Mouse (Mus musculus) midbrain, embryonic 14.5 days (tissue): ENCODE measurements around the gene Trappc10. TPM values are rescaled to one million over a fixed set of nuclear protein-coding genes. Genes with fewer than 3 reads are reported as not detected.

Source experiments
- ATAC-seq: fragments of 200-750 bp; cut with Nextera tagmentation; 2 replicates; pipeline ENCODE4 v1.8.0; 2017; ENCODE audit warnings: moderate number of reproducible peaks, moderate library complexity; ENCODE audit not compliant: low FRiP score, low TSS enrichment
- DNase-seq: peaks from one replicate; pipeline ENCODE4 v3.0.0-alpha.2; 2015
- H3K27ac ChIP-seq: fragments of 300-500 bp; sonication (generic); replicated peaks from 2 replicates; pipeline ENCODE4 v1.5.1; 2014; ENCODE audit warnings: mild to moderate bottlenecking, low read depth, low read length, moderate library complexity
- H3K27me3 ChIP-seq: fragments of 300-500 bp; sonication (generic); 2 replicates; pipeline ENCODE4 v1.6.1; 2014; ENCODE audit warnings: low read length, control low read depth, mixed read lengths; ENCODE audit not compliant: control insufficient read depth, insufficient read depth
- H3K36me3 ChIP-seq: fragments of 300-500 bp; sonication (generic); 2 replicates; pipeline ENCODE4 v1.6.1; 2014; ENCODE audit warnings: low read length, control low read depth; ENCODE audit not compliant: control insufficient read depth, insufficient read depth
- H3K4me1 ChIP-seq: fragments of 300-500 bp; sonication (generic); 2 replicates; pipeline ENCODE4 v1.6.1; 2014; ENCODE audit warnings: mild to moderate bottlenecking, antibody characterized with exemption, low read length, control low read depth; ENCODE audit not compliant: control insufficient read depth, insufficient read depth
- H3K4me2 ChIP-seq: fragments of 300-500 bp; sonication (generic); 2 replicates; pipeline ENCODE4 v1.6.1; 2014; ENCODE audit warnings: mild to moderate bottlenecking, low read length, moderate library complexity
- H3K4me3 ChIP-seq: fragments of 300-500 bp; sonication (generic); replicated peaks from 2 replicates; pipeline ENCODE4 v1.5.1; 2014; ENCODE audit warnings: low read depth, low read length
- H3K9ac ChIP-seq: fragments of 300-500 bp; sonication (generic); replicated peaks from 2 replicates; pipeline ENCODE4 v1.6.1; 2014; ENCODE audit warnings: mild to moderate bottlenecking, low read length, moderate library complexity
- H3K9me3 ChIP-seq: fragments of 300-500 bp; sonication (generic); 2 replicates; pipeline ENCODE4 v1.6.1; 2016; ENCODE audit warnings: low read length, control low read depth, mixed read lengths; ENCODE audit not compliant: control insufficient read depth
- whole genome bisulfite sequencing: fragments of 180-500 bp; shearing (Covaris S2); extraction: QIAGEN DNeasy Blood & Tissue Kit; methylation state at CpG from one replicate; pipeline ENCODE4 v1.1.7; 2014; 5-methylcytosine and 5-hydroxymethylcytosine counted together
- polyA plus RNA-seq: library from polyadenylated mRNA; unstranded; fragments of >200 nt; fragmentation: Nextera tagmentation; extraction: Ambion mirVana; gene quantifications from 2 replicates; pipeline ENCODE4 v1.2.1, GENCODE M21; 2014

The Trappc10 gene
- polyA plus RNA-seq, 1 experiment from 2014 or later = 33.4 TPM

DNA sequence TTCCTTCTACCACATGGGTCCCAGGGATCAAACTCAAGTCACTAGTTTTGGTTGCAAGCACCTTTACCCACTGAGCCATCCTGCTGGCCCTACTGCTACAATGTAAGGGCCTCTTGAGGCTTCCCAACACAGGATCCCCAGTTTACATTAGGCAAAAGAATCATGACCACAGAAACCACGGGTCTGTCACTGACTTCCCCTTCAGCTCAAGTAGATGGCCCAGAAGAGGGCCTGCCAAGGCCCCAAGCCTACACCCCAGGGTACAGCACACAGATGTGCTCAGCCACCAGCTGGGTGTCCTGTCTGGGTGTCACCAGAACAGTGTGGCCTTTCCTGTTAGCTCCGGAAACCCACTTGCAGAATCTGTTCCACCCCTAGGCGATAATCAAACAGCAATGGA is 20.3 kb upstream of the Trappc10 start:
- no peaks in the 10 kb centered on the region for H3K27me3 ChIP-seq
- 83% methylated on average over 3 of the region's 3 CpGs for WGBS
- H3K4me3 ChIP-seq = no peak overlapping the region

DNA sequence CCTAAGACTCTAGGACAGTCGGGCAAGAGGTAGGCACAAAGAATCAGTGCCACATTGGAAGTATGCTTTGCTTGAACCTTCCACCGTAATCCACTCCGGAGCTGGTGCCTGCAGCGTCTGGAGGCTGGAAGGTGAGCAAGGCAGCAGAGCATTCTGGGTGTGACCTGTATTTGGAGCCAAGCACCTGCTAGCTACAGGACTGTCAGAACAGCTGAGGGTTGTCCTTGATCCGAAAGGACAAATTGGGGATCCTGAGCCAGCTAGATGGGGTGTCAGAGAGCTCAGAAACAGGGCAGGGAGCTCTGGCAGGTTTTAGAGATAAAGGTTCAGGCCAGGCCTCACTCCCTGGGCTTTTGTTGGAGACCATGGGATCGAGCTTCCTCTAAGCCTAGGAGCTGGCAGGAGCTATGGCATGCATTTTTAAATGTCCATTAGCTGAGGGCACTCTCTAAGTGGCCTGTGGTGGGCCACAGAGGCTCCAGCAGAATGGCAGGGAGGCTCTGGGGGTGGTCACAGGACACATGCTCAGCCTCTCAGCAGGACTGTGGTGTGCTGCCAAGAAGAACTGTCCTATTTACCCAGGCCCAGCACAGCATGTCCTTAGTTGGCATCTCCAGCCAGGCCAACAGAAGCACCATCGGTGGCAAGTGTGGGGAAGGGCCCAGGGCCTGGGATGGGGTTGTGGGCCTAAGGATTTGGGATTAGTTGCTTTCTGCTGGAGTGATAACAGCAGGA is 16.6 kb upstream of the Trappc10 start:
- 72% methylated on average over 7 of the region's 7 CpGs for WGBS
- no peak overlapping the region for H3K27ac ChIP-seq
- H3K4me2 ChIP-seq = no peak overlapping the region
- no peaks in the 10 kb centered on the region for H3K36me3 ChIP-seq
- ATAC-seq (no peak), DNase-seq (no peak)
- no peak overlapping the region for H3K9ac ChIP-seq
- no peaks in the 10 kb centered on the region for H3K4me1 ChIP-seq
- no peaks in the 10 kb centered on the region for H3K9me3 ChIP-seq
- H3K4me3 ChIP-seq = no peak overlapping the region
- no peaks in the 10 kb centered on the region for H3K27me3 ChIP-seq

More for the DNA sequence above, 20.3 kb upstream of the Trappc10 start:
- Histone ChIP-seq H3K4me1 (no peaks in the 10 kb centered on the region), H3K27ac (no peak overlapping the region), H3K36me3 (no peaks in the 10 kb centered on the region), H3K9ac (no peak overlapping the region), H3K9me3 (no peaks in the 10 kb centered on the region), H3K4me2 (no peak overlapping the region)
- DNase-seq = no peak
- no peak for ATAC-seq

DNA sequence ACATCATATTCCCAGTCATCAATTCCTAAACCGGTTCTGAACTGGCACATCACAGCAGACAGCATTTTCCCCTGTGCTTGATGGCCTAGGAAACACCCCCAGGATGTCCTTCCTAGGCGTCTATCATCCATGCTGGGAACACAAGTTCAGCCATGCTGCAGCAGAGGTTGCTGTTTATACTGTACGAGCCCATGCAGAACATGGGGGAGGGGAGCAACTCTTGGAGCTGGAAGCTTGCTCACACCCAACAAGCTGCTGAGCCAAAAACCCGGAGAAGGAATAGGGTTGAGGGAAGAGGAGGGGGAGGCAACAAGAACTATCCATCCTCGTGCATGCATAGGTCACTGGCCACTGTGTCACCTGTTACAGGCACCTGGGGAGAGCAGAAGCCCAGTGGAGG is 15.9 kb upstream of the Trappc10 start:
- 34% methylated on average over 5 of the region's 5 CpGs for WGBS
- Histone ChIP-seq H3K4me3 (no peak overlapping the region), H3K9ac (no peak overlapping the region), H3K4me2 (no peak overlapping the region), H3K9me3 (no peaks in the 10 kb centered on the region), H3K27me3 (no peaks in the 10 kb centered on the region), H3K4me1 (no peaks in the 10 kb centered on the region), H3K36me3 (no peaks in the 10 kb centered on the region), H3K27ac (no peak overlapping the region)
- ATAC-seq (no peak), DNase-seq (no peak)

DNA sequence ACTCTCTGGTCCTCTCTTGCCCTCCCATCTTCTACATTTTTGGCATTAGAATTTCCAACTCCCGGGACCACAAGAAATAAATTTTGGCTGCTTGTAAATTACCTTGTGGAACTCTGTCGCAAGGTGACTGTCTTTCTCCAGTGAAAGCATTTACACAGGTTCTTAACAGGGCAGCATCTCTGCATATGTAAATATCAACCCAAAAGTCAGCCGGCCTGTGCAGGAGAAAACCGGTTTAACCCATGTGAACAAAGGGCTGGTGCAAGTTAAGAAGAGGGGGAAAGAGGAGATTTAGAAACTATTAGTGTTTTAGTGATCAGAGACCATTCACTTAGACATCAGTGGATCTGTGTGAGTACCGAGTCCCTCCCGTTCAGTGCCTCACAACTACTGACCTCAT is 15.3 kb upstream of the Trappc10 start:
- WGBS = 51% methylated on average over 6 of the region's 6 CpGs
- no peaks in the 10 kb centered on the region for H3K4me1 ChIP-seq

DNA sequence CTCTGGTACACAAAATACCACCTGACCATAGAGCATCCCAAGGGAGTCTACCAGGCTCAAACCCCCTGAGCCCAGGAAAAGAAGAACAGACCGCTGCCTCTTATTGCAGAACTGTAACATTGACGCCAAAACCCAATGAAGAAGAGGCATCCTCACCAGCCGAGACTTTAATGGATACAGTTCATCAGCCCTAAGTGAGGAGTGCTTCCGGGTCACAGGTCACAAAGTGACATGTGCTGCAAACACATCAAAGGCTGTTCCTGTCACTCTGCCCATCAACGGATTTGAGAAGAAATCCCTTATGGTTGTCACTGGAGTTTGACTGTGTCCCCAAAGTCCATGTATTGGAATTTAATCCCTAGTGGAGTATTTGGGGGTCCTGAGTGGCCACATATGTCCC is 14.8 kb upstream of the Trappc10 start:
- Histone ChIP-seq H3K27me3 (no peaks in the 10 kb centered on the region), H3K27ac (no peak overlapping the region), H3K4me1 (no peaks in the 10 kb centered on the region), H3K4me3 (no peak overlapping the region), H3K9me3 (no peaks in the 10 kb centered on the region), H3K9ac (no peak overlapping the region), H3K36me3 (no peaks in the 10 kb centered on the region), H3K4me2 (no peak overlapping the region)
- no peak for DNase-seq
- ATAC-seq = no peak
- 79% methylated on average over 5 of the region's 5 CpGs for WGBS

More for the DNA sequence above, 15.3 kb upstream of the Trappc10 start:
- Histone ChIP-seq H3K36me3 (no peaks in the 10 kb centered on the region), H3K4me3 (no peak overlapping the region), H3K9ac (no peak overlapping the region), H3K9me3 (no peaks in the 10 kb centered on the region), H3K27ac (no peak overlapping the region), H3K4me2 (no peak overlapping the region), H3K27me3 (no peaks in the 10 kb centered on the region)
- DNase-seq (no peak), ATAC-seq (no peak)

DNA sequence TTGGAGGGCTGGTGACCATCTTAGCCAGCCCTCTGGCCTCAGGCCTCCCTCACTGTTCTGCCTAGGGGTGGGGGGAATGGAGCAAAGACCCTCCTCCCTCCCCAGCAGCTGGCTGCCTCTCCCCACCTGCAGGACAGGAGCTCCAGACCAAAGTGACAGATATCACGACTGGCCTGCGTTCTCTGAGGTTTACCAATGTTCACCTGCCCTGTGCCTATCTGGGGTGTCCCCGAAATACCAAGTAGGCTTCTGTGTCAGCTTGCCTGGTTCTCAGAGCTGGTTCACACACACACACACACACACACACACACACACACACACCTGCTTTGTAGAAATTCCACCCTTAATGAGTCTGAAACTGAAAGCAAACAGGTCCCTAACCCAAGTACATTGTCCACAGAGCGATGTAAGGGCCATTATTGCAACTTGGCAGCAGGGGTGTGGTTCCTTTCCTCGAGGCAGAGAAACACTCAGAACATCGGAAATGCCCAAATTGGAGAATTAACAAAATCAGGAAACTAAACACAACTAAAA is 13.8 kb upstream of the Trappc10 start:
- H3K4me3 ChIP-seq = no peak overlapping the region
- H3K4me2 ChIP-seq = no peak overlapping the region
- ATAC-seq (no peak), DNase-seq (no peak)
- 85% methylated on average over 6 of the region's 6 CpGs for WGBS
- no peak overlapping the region for H3K9ac ChIP-seq
- H3K27me3 ChIP-seq = no peaks in the 10 kb centered on the region
- no peaks in the 10 kb centered on the region for H3K36me3 ChIP-seq
- H3K9me3 ChIP-seq = no peaks in the 10 kb centered on the region
- no peaks in the 10 kb centered on the region for H3K4me1 ChIP-seq
- H3K27ac ChIP-seq = no peak overlapping the region

DNA sequence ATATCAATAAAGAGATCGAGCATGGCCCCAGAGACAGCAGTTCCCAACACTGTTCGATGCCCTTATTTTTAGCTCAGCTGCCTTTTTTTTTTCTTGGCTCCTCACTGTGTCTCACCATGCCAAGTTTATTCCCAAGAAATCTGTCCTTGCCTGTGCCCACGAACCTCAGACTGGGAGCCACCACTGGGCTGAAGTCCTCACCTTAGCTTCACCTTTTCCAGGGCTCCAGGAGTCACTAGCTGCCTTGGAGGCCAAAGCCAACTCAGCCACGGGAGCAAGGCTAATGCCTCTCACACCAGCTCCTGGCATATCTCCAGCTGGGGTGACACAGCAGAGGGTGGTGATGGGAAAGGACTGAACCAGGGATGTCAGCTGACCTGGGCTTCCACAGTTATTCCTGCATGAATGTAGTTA is 11.2 kb upstream of the Trappc10 start:
- no peak overlapping the region for H3K9ac ChIP-seq
- no peak overlapping the region for H3K4me2 ChIP-seq
- 85% methylated on average over 4 of the region's 4 CpGs for WGBS
- no peaks in the 10 kb centered on the region for H3K4me1 ChIP-seq
- no peaks in the 10 kb centered on the region for H3K36me3 ChIP-seq
- ATAC-seq = no peak
- no peaks in the 10 kb centered on the region for H3K27me3 ChIP-seq
- no peak for DNase-seq
- H3K9me3 ChIP-seq = no peaks in the 10 kb centered on the region
- no peak overlapping the region for H3K4me3 ChIP-seq
- no peak overlapping the region for H3K27ac ChIP-seq

DNA sequence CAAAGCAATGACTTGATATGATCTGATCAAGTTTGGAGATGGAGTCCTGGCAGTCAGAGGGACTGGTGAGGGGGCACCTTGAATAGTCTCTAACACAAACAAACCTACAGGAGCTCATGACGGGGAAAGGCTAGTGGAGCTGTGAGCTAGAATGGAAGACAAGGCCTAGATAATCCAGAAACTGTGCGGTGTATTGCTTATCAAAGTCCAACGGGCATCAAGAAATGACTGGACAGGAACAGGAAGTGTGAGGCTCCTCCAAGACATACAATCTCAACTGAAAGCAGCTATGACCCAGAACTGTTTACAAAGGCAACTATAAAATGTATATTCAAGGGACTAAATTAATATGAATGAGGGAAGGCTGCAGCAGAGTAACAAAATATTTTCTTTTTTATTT is 2.8 kb upstream of the Trappc10 start:
- no peak overlapping the region for H3K4me3 ChIP-seq
- 88% methylated on average over 3 of the region's 3 CpGs for WGBS
- no peaks in the 10 kb centered on the region for H3K36me3 ChIP-seq
- H3K27me3 ChIP-seq = no peaks in the 10 kb centered on the region
- no peaks in the 10 kb centered on the region for H3K9me3 ChIP-seq
- ATAC-seq = no peak
- no peak overlapping the region for H3K4me2 ChIP-seq
- no peak overlapping the region for H3K27ac ChIP-seq
- no peak for DNase-seq
- H3K9ac ChIP-seq = no peak overlapping the region
- H3K4me1 ChIP-seq = peaks cover 15% of the 10 kb centered on the region

DNA sequence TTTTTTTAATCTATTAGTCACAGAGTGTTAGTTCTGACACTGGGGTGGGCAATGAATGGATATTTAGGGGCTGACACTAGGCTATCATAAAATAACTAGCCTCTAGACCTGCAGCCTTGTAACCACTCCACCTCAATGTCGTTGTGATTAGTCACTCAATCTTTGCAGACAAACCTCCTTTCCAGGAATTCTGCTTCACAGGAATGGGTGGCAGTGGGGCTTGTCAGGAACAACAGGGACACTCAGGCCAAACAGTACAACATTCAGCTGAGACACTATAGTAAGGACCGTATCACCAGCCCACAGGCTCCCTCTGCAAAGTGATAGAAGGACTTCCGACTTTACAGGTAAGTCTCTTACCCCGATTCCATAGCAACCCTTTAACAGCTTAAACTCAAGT is 2.3 kb upstream of the Trappc10 start:
- no peaks in the 10 kb centered on the region for H3K9me3 ChIP-seq
- no peak overlapping the region for H3K27ac ChIP-seq
- H3K4me2 ChIP-seq = no peak overlapping the region
- ATAC-seq (no peak), DNase-seq (no peak)
- H3K4me1 ChIP-seq = peaks cover 15% of the 10 kb centered on the region
- WGBS = 76% methylated on average over 4 of the region's 4 CpGs
- no peak overlapping the region for H3K9ac ChIP-seq
- no peak overlapping the region for H3K4me3 ChIP-seq
- no peaks in the 10 kb centered on the region for H3K27me3 ChIP-seq
- H3K36me3 ChIP-seq = no peaks in the 10 kb centered on the region
